Mouse (Mus musculus) cerebellum, adult 8-10 months (tissue): ENCODE data around the gene Hoxa10.

ENCODE experiments used
- DNase-seq: peaks from one replicate; pipeline ENCODE4 v3.0.0; 2022

Hoxa10 gene

GRCm38 (mm10) chr6:52229558-52230416 lies 10.9 kb downstream of the Hoxa10 start:
- DNase-seq: no peak

DNA sequence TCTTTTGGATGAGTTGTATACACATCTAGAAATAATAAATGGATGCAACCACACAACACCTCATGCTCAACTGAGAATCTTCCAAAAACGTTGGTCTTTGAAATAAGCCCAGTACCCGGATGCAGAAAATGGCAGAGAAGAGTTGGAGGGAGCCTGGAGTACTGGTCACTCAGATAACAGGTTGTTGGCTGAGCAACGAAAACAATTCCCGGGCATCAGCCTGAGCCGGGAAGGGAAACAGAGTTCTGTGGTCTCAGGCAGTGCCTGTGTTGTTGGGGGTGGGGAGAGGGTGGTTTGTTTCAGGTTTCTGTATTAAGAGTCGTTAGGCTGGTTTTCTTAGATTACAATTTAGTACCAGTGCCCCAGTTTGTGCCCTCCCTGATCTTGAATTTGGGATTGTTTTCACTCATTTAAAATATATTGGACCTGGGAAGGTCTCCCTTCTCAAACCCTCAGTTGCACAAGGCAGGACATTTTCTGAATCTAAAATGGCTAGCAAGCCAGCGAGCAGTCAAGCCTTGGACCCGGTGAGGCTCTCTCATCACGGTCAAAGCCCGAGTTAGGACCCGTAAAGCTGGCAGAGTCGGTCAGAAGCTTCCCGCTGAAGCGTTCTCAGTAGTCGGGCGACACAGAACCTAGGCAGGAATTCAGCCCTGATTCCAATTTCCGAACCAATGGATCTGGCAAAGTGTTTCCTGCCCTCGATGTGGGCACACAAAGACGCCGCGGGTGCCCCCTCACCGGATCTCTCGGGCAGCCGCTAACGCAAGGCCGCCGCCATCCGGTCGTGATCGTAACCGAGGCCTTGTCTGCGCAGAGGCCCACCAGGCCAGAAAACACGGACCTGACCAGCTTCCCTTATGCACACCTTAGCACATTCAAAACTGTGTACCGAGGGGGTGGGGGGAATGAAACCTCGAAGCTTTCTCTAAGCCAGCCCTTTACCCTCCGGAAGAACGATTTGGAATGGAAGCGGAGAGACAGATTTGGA lies 11.9 kb downstream of the Hoxa10 start:
- no peak for DNase-seq

DNA sequence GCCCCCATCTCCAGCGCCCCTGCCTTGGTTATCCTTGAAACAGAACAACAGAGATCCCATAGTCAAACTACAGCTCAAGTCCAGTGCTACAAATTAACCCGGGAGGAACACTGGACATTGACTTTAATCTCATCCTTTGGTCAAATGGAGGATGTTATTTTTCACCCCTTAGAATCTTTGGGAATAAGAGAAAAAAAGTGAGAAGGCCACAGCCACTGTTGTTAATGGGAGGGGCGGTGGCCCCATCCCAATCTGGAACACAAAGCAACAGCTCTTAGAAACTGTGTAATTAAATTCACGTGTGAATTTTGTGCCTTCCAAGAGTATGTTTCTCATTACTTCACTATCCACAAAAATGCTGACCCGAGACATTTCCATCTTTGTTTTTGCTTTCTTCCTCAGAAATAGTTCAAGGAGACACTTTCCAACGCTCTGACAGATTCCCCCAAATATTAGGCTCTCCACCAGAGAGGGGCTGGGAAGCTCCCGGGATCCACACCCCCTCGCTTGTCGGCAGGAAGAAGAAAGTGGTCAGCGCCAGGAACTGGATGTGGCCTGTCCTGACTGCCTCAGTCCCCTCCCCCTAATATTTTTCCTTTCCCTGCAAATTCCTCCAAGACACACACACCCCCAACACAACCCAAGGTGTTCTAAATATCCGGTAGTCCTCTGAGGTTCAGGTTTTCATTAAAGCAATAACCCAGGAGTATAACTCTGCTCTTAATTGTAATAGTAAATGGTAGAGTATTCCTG lies 13.0 kb downstream of the Hoxa10 start:
- no peak for DNase-seq

- DNase-seq: no peak
These were observed 13.9 kb downstream of the Hoxa10 start for GRCm38 (mm10) chr6:52226569-52227257.

- no peak for DNase-seq
These were observed 14.8 kb downstream of the Hoxa10 start for GRCm38 (mm10) chr6:52225612-52226568.

GRCm38 (mm10) chr6:52224895-52225611 lies 15.6 kb downstream of the Hoxa10 start:
- DNase-seq: no peak

- DNase-seq: no peak
These were observed 16.5 kb downstream of the Hoxa10 start for GRCm38 (mm10) chr6:52223939-52224760.

- DNase-seq: no peak
These were observed 17.9 kb downstream of the Hoxa10 start for GRCm38 (mm10) chr6:52222729-52223128.

- no peak for DNase-seq
These were observed 18.5 kb downstream of the Hoxa10 start for GRCm38 (mm10) chr6:52221993-52222685.

GRCm38 (mm10) chr6:52221337-52221992 lies 19.2 kb downstream of the Hoxa10 start, which contains the start of gene Hoxa7:
TSS of gene Hoxa7 (minus strand) at chr6:52221854.
- peak; percentile 80 for DNase-seq

DNA sequence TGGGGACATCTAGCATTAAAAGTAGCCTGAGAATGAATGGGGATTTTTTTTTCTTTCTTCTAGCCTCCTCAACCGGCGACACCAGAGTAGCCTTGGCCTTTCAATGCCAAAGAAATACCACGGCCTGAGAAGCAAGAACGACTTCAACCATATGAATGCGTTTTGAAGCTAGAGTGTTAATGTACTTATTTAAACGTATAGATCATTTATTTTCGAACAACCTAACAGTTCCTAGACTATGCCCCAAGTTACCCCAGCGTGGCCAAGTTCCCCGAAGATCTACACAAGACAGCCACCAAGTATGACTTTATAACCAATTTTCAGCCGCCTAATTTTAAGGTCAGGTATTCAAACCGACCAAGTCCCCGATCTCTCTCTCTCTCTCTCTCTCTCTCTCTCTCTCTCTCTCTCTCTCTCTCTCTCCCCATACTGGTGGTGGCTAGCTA lies 19.8 kb downstream of the Hoxa10 start:
- no peak for DNase-seq

DNA sequence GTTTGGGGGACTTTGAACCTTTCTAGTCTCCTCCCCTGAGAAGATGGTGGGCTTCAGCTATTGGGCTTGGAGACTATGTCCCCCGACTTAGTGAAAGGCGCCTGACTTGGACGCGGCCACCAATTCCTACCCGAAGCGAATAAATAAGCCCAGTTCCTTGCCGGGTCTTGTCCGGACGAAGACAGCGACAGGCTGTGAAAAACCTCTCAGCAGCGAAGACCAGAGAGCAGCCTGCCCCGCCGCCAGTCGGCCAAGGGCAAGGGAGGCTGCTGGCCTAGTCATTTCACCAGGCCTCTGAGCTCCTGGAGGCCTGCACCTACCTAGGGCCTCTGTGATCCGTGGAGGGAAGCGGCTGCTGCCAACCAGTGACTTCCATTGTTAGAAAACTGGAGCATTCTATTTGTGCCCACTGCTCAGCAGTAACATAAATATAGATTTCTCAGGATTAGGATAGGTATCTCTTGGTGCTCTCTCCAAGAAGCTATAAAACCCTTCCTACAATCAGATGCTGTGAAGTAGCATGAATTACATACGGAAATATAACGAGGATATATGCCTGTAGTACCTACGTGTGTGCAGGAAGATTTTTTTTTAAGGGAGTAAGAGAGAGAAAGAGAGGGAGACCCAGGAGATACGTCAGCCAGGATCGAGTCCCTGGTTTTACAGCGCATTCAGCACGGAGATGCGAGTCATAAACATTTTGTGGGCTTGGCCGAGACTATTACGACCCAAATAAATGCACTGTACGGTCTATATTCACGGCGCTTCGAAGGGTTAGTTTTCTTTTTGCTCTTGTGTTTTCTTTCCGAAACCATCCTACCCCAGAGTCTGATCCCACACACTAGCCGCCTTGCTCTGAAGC lies 20.4 kb downstream of the Hoxa10 start:
- DNase-seq: no peak

GRCm38 (mm10) chr6:52219234-52219942 lies 21.3 kb downstream of the Hoxa10 start:
- no peak for DNase-seq

DNA sequence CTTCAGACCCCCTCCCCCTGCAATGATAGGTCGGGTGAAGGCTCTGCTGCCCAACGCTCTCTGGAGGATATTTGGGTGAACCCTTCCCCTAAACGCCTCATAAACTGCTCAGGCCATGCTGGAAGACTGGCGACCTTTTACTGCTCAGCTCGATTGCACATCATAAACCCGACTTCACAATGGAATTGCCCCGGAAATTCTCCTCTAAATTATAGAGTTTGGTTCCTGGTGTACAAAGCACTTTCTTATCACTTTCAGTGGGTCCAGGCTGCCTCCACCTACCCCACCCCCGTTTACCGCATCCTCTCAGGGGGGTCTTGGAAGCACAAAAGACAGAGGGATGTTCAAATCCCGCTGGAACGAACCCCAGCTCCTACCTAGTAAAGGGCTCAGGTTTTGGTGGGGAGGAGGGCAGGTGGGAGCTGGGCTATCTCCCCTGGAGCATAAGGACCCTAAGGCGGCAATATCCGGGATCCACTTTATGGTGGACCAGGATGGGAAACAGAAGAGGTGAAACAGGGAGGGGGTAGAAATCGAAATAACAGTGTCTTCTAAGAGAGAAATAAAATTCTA lies 21.9 kb downstream of the Hoxa10 start:
- DNase-seq: no peak

DNA sequence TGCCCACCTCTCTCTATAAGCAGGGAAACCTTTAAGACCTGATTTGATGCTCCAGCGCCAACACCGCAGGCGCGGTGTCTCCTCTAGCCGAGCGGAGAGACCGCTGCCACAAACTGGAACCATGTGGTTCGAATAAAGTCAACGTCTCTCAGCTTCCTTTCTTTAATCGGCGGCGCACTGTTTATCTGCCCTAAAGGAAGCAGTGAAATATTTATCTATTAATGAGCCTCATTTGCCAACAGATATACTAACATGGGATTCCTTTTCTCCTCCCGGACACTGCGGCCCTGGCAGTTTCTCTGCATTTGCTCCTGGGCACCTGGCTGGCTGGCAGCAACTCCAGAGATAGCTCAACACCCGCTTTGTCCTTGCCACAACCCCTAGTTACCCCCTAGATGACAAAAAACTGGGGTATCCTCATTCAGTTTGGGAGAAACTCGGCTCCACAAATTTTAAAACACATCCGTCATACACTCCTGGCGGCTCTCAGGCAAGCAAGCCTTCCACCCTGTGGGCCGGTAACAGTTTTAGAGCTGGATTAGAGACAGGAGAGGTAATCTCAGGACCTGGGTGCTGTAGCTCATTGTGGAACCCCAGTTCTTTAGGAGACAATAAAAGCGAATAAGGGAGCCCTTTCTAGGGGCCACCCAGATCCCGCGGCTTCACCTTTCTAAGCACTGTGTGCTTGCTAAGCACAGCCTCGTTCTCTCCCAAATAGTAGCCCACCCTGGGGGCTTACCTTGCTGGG lies 22.6 kb downstream of the Hoxa10 start:
- no peak for DNase-seq
